Mouse (Mus musculus) kidney, embryonic 15.5 days (tissue): ENCODE measurements at regions not wholly inside any gene's neighbourhood (a gene's known extent, or its start where the extent isn't known, plus 50 kb on each side); places are given as distances from the start of the nearest gene placed in this dataset.
A peak's percentile ranks its signal among the peaks of the same experiment; 100 is the strongest.
"Not testable (repeated sequence)": the region's sequence is repeated elsewhere in the genome, so short reads cannot be mapped to it uniquely, and the experiment has no call there.

Experiments
- ATAC-seq: fragments of 200-750 bp; cut with Nextera tagmentation; replicated peaks from 2 replicates; pipeline ENCODE4 v1.8.0; 2017; ENCODE audit warnings: moderate TSS enrichment; ENCODE audit not compliant: low FRiP score
- H3K27ac ChIP-seq: fragments of 300-500 bp; sonication (generic); 2 replicates; pipeline ENCODE4 v1.5.1; 2015; ENCODE audit warnings: mild to moderate bottlenecking, inconsistent platforms
- H3K27me3 ChIP-seq: fragments of 300-500 bp; sonication (generic); 2 replicates; pipeline ENCODE4 v1.6.1; 2015; ENCODE audit warnings: inconsistent platforms
- H3K36me3 ChIP-seq: fragments of 300-500 bp; sonication (generic); 2 replicates; pipeline ENCODE4 v1.6.1; 2015; ENCODE audit warnings: inconsistent platforms
- H3K4me1 ChIP-seq: fragments of 300-500 bp; sonication (generic); 2 replicates; pipeline ENCODE4 v1.6.1; 2015; ENCODE audit warnings: inconsistent platforms
- H3K4me2 ChIP-seq: fragments of 300-500 bp; sonication (generic); 2 replicates; pipeline ENCODE4 v1.6.1; 2015; ENCODE audit warnings: moderate library complexity, mild to moderate bottlenecking, inconsistent platforms
- H3K4me3 ChIP-seq: fragments of 300-500 bp; sonication (generic); replicated peaks from 2 replicates; pipeline ENCODE4 v1.5.1; 2015; ENCODE audit warnings: mild to moderate bottlenecking, inconsistent platforms
- H3K9ac ChIP-seq: fragments of 300-500 bp; sonication (generic); 2 replicates; pipeline ENCODE4 v1.6.1; 2015; ENCODE audit warnings: mild to moderate bottlenecking, inconsistent platforms
- H3K9me3 ChIP-seq: fragments of 300-500 bp; sonication (generic); replicated peaks from 2 replicates; pipeline ENCODE4 v1.6.1; 2016; ENCODE audit warnings: inconsistent platforms
- WGBS: fragments of 180-500 bp; shearing (Covaris S2); methylation state at CpG from one replicate; pipeline ENCODE4 v1.1.7; 2015; ENCODE audit warnings: mixed read lengths; 5-methylcytosine and 5-hydroxymethylcytosine counted together

DNA sequence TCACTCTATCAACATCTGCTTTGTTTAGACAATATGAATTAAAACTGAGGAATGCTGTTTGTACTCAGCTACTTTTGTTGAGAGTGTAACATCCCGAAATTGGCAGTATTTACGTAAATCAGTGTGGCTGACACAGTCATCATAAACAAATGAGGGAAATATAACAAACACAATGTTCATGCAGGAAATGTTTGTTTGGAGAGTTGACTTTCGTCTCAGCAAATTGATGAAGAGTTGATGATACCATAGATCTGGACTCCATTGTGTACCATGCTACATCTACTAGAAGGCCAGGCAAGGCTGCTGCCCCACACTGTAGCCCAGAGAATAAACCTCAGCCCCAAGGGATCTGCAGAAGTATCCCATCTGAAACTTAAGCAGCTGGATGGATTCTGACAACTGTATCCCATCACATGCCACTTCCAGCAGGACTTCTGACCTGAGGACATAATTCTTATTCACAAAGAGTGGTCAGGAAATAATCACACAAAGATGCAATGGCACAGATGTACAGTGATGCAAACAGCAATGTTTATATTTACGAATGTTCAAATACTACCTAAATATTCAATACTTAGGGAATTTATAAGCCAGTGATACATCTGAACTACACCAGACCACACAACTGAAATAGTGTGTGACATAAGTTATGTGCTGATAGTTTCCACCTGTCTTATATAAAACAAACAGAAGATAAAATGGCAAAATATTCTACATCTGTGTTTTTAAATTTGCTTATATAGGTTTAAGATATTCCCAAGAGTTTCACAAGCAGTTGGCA lies 51.3 kb downstream of the Gm21897 start:
- Histone ChIP-seq H3K9ac (no peak overlapping the region), H3K4me3 (no peak overlapping the region), H3K27ac (no peak overlapping the region)

DNA sequence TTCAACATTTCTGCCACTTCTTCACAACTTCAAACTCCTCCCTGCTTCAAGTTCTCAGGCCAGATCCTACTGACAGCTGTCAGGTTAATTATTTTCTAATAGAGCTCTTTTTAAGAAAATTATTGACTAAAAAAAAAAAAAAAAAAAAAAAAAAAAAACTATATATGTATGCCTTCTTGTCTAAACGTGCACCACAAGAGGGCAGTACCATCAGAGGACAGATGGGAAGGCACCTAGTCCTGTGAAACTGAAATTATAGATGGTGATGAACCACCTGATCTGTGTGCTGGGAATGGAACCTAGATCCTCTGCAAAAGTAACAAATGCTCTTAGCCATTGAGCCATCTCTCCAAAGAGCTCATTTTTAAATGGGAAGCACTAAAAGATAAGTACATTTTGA lies 55.6 kb downstream of the Gm21897 start:
- ATAC-seq, result no peak
- H3K4me1 ChIP-seq, result no peaks in the 10 kb centered on the region
- 28% methylated on average over 1 of the region's 1 CpGs for WGBS
- H3K4me3 ChIP-seq, result no peak overlapping the region
- H3K36me3 ChIP-seq, result no peaks in the 10 kb centered on the region
- no peak overlapping the region for H3K4me2 ChIP-seq
- no peaks in the 10 kb centered on the region for H3K9me3 ChIP-seq
- H3K9ac ChIP-seq, result no peak overlapping the region
- H3K27me3 ChIP-seq, result no peaks in the 10 kb centered on the region
- no peak overlapping the region for H3K27ac ChIP-seq

More for the DNA sequence above, 51.3 kb downstream of the Gm21897 start:
- H3K4me1 ChIP-seq, result no peaks in the 10 kb centered on the region
- H3K4me2 ChIP-seq, result no peak overlapping the region
- no peaks in the 10 kb centered on the region for H3K9me3 ChIP-seq
- ATAC-seq, result no peak
- 73% methylated on average over 4 of the region's 4 CpGs for WGBS
- no peaks in the 10 kb centered on the region for H3K27me3 ChIP-seq
- H3K36me3 ChIP-seq, result no peaks in the 10 kb centered on the region

DNA sequence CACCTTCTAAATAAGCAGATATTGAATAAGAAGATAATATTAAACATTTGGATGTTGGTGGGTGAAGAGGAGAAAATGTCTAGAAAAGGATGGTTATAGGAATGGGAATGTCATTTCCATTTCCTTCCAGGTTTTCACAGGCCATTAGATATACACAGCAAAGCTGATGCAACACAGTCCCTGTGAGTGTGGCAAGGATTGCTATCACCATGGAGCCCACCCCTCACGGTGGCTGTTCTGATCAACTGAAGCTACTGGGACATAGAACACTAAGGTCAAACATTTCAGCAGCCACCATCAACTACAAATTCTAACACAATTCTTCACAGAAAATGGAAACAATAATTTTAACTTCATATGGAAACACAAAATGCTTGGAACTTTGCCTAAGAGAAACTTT lies 56.7 kb downstream of the Gm21897 start:
- Histone ChIP-seq H3K9me3 (no peaks in the 10 kb centered on the region), H3K4me3 (no peak overlapping the region), H3K4me2 (no peak overlapping the region), H3K27ac (no peak overlapping the region), H3K9ac (no peak overlapping the region), H3K27me3 (no peaks in the 10 kb centered on the region), H3K36me3 (no peaks in the 10 kb centered on the region), H3K4me1 (no peaks in the 10 kb centered on the region)
- 88% methylated on average over 1 of the region's 1 CpGs for WGBS
- no peak for ATAC-seq

DNA sequence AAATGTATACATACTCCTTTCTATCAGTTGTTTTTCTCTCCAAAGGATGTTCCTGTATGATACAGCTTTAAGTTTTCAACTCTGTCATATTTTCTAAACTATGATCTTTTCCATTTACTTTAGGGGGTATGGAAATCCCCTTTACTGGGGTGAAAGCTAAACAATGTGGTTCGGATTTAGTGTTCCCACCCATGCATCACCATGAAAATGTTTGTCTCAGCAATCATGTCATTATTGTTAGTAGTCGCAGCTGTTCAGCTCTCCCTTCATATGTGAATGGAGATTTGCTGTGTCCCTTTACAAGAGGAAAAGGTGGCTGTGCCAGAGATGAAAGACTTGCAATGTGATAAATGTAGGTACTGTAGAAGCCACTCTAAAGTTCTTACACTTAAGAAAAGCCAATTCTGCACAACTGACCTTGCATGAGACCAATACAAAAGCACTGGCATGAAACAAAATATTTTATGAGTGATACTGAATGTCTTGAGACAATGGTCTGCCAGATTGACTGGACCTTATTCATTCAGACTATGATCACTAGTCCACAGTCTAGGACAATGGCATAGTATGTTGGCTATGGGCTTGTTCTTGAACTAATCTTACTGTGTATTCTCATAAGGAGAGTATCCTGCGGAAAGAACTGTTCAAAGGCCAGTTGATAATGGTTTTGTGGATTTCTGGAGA lies 68.4 kb downstream of the Gm21897 start:
- Histone ChIP-seq H3K4me1 (0 out of 2 replicates have a peak, but pooled peaks cover 3% of the 10 kb centered on the region), H3K36me3 (no peaks in the 10 kb centered on the region), H3K9me3 (no peaks in the 10 kb centered on the region), H3K4me3 (no peak overlapping the region), H3K27me3 (no peaks in the 10 kb centered on the region), H3K9ac (no peak overlapping the region), H3K27ac (peak overlapping the region; percentile 81), H3K4me2 (no peak overlapping the region)
- ATAC-seq, result no peak
- 60% methylated on average over 3 of the region's 3 CpGs for WGBS

DNA sequence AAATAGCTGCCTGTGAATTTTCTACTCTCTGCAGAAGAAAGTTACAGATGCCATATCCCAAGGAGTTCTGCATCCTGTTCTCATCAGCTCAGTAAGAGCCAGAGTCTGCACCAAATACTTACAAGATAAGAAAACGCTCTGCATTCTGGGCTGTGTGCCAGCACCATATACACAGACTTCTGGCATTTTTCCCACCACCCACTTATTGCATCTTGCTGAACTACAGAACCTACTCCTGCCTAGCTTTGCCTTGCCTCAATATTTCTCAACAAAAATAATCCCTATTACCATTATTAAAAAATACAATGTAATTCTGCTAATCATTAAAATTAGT lies 69.0 kb downstream of the Gm21897 start:
- Histone ChIP-seq H3K9me3 (no peaks in the 10 kb centered on the region), H3K36me3 (no peaks in the 10 kb centered on the region), H3K4me2 (no peak overlapping the region), H3K27me3 (no peaks in the 10 kb centered on the region), H3K4me3 (no peak overlapping the region), H3K4me1 (0 out of 2 replicates have a peak, but pooled peaks cover 3% of the 10 kb centered on the region), H3K9ac (no peak overlapping the region), H3K27ac (peak overlapping the region; percentile 81)
- 37% methylated on average over 1 of the region's 1 CpGs for WGBS
- no peak for ATAC-seq

DNA sequence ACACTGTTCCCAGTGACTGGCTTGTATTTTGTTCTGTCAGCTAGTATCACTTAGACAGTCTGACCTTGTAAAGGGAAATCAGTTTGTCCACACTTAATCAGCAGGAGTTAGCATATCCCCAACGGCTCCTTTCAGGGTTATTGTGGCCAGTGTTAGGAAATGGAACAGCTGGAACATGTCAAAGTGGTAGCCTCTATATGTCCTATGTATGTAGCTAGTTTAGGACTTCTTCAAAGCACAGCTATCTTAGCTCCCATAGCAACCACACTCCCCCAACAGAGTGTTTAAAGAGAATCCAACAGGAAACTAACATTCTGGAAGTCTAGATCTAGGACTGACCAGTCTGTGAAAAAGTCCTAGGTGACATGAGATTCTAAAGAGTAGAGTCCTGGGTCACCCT lies 72.6 kb downstream of the Gm21897 start:
- Histone ChIP-seq H3K9ac (no peak overlapping the region), H3K27me3 (no peaks in the 10 kb centered on the region), H3K4me3 (no peak overlapping the region), H3K4me2 (no peak overlapping the region), H3K9me3 (no peaks in the 10 kb centered on the region), H3K4me1 (0 out of 2 replicates have a peak, but pooled peaks cover 3% of the 10 kb centered on the region), H3K36me3 (no peaks in the 10 kb centered on the region), H3K27ac (peak overlapping the region; percentile 20; the same call in 1 of the 2 replicates)
- 39% methylated on average over 1 of the region's 1 CpGs for whole genome bisulfite sequencing
- peak; percentile 69 for ATAC-seq

DNA sequence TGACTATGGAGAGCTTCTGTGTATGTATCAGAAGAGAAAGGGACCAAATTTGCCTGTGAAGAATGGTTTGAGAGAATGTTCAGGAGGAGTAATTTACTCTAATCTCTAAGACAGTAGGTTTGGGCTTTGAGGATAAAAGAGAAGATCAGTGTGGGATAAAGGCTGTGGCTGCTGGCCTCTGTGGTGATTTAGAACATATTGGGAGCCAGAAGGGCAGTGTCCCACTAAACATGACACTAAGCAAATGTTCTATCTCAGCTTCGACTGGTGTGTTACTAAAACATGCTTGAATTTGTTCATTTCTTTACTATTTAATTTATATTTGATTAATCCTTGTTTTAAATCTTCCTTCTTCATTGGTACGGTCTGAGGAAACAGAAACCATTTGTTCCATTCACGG lies 113.1 kb downstream of the Gm21897 start:
- no peaks in the 10 kb centered on the region for H3K36me3 ChIP-seq
- H3K27me3 ChIP-seq, result no peaks in the 10 kb centered on the region
- no peak overlapping the region for H3K27ac ChIP-seq
- H3K4me1 ChIP-seq, result no peaks in the 10 kb centered on the region
- ATAC-seq, result no peak; the same call in 1 of the 2 replicates
- WGBS, result 57% methylated on average over 3 of the region's 3 CpGs
- H3K4me2 ChIP-seq, result no peak overlapping the region
- no peak overlapping the region for H3K4me3 ChIP-seq
- no peaks in the 10 kb centered on the region for H3K9me3 ChIP-seq
- no peak overlapping the region for H3K9ac ChIP-seq

DNA sequence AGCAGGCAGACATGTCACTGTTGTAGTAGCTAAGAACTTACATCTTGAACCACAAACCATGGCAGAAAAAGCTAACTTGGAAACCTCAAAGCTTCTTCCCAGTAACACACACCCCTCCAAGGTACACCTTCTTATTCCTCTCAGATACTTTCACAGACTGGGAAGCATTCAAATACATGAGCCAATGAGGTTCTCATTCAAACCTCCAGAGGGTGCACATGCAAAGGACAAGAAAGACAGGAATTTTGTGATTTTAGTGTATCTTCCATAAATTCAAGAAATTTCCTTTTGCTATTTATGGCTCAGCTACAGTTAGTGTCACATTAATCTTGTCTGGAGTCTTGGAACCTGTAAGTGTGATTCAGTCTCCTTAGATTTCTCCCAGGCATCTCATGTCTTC lies 115.4 kb downstream of the Gm21897 start:
- no peaks in the 10 kb centered on the region for H3K9me3 ChIP-seq
- no peak overlapping the region for H3K27ac ChIP-seq
- no peaks in the 10 kb centered on the region for H3K27me3 ChIP-seq
- H3K4me2 ChIP-seq, result no peak overlapping the region
- no peaks in the 10 kb centered on the region for H3K36me3 ChIP-seq
- no peaks in the 10 kb centered on the region for H3K4me1 ChIP-seq
- no peak overlapping the region for H3K9ac ChIP-seq
- no peak for ATAC-seq
- no peak overlapping the region for H3K4me3 ChIP-seq

DNA sequence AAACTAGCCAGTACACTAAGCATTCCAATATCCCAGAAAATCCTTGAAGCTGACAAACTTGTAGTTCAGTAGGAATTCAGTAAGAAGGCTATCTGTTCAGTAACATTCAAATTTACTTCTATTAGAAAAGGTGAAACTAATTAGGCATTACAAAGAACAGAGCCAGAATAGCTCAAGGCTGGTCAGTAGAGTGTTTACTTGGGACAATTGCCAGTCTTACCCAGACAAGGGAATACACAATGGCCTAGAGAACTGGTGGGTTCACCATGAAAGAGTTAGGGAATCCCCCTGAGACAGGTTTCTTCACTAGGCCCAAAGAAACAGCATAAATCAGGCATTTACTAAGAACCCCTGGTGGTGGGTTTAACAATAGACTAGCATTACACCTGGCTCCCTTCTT lies 145.6 kb downstream of the Gm21897 start:
- ATAC-seq, H3K27ac ChIP-seq, H3K4me2 ChIP-seq, H3K27me3 ChIP-seq, H3K36me3 ChIP-seq, H3K9ac ChIP-seq, H3K4me3 ChIP-seq, H3K4me1 ChIP-seq, H3K9me3 ChIP-seq: not testable (repeated sequence)

DNA sequence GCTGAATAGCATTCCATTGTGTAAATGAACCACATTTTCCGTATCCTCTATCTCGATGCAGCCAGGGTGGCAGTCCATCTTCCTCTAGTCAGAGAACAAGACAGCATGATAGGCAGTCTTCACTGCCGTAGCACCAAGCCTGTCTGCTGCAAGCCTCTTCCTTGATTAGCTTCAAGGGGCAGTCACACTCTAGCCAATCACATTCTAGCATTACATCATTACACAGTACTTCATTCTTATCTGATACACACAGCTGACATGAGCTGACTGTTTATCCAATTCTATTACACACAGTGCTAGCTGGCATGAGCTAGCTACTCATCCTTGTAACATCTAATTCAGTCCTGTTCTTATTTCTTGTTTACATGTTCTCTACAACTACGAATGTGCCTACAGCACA lies 156.6 kb downstream of the Gm21897 start:
- Histone ChIP-seq H3K27ac (no peak overlapping the region), H3K9ac (no peak overlapping the region), H3K4me3 (no peak overlapping the region), H3K27me3 (no peaks in the 10 kb centered on the region), H3K36me3 (no peaks in the 10 kb centered on the region), H3K9me3 (no peaks in the 10 kb centered on the region), H3K4me1 (no peaks in the 10 kb centered on the region), H3K4me2 (no peak overlapping the region)
- WGBS, result 69% methylated on average over 4 of the region's 4 CpGs
- no peak for ATAC-seq

DNA sequence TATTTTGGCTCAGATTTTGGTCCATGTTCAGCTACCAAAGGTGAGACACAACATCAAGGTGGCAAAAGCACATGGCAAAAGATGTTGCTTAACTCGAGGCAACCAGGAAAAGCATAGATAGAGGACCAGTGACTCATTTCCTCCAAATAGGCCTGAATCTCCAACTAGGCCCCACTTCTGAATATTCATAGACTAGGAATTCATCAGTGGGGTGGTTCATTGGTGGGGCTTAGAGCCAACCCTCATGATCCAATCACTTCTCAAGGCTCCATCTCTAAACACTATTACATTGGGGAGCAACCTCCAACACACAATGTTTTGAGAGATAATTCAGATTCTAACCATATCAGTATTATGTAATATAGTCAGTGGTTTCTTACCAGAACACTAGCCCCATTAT lies 161.6 kb downstream of the Gm21897 start:
- Histone ChIP-seq H3K9ac (no peak overlapping the region), H3K27ac (no peak overlapping the region), H3K4me1 (no peaks in the 10 kb centered on the region), H3K4me3 (no peak overlapping the region), H3K9me3 (no peaks in the 10 kb centered on the region), H3K36me3 (no peaks in the 10 kb centered on the region), H3K27me3 (no peaks in the 10 kb centered on the region), H3K4me2 (no peak overlapping the region)
- WGBS, result 71% methylated on average over 1 of the region's 1 CpGs
- ATAC-seq, result no peak

DNA sequence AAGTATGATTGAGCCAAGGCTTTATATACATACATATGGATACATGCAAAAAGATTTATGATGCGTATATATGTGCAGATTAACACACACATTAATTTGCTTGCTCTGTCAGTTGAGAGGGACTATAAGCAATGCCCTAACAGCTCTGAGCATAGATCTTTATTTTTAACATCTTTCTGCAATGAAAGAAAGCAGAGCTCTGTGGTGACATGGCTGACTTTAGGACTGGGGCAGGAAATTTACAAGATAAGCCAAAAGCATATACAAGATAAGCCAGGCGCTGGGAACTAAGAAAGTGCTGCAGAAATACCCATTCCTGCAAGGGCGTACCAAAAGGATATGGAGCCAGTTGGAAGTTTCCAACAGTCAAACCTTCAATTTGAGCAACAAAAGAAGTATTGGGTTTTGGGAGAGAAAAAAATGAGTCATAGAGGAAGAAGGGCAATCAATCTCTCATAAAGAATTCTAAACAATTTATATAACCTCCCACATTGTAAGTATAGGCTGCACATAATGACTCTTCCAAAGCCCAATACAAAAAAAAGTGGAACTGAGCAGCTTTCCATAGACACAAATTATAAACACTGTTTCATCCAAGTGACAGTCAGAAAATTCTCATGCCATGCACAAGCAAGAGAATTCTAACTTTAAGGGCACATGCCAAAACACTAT lies 174.2 kb downstream of the Gm21897 start:
- no peaks in the 10 kb centered on the region for H3K4me1 ChIP-seq
- WGBS, result 82% methylated on average over 3 of the region's 3 CpGs
- H3K36me3 ChIP-seq, result no peaks in the 10 kb centered on the region
- H3K9me3 ChIP-seq, result no peaks in the 10 kb centered on the region
- H3K4me3 ChIP-seq, result no peak overlapping the region
- no peak overlapping the region for H3K4me2 ChIP-seq
- no peak for ATAC-seq
- no peaks in the 10 kb centered on the region for H3K27me3 ChIP-seq
- no peak overlapping the region for H3K9ac ChIP-seq
- H3K27ac ChIP-seq, result no peak overlapping the region
